Mouse (Mus musculus): ENCODE data around the gene Slc22a21.
A peak's percentile ranks its signal among the peaks of the same experiment; 100 is the strongest.
"Not testable (repeated sequence)": the region's sequence is repeated elsewhere in the genome, so short reads cannot be mapped to it uniquely, and the experiment has no call there.

The Slc22a21 gene

GRCm38 (mm10) chr11:54002147-54002760 lies 22.1 kb upstream of the Slc22a21 start:
- DNase-seq (ENCODE audit: low spot score in 2 of 2): peak; percentile 19 to 61

- no peak for DNase-seq (ENCODE audit: low spot score in 2 of 2)
Observed at GRCm38 (mm10) chr11:53997661-53998060, 17.5 kb upstream of the Slc22a21 start.

GRCm38 (mm10) chr11:53992264-53992663 lies 12.1 kb upstream of the Slc22a21 start:
- DNase-seq (ENCODE audit: low spot score in 2 of 2): no peak

GRCm38 (mm10) chr11:53989232-53989631 lies 9.1 kb upstream of the Slc22a21 start:
- no peak for DNase-seq (ENCODE audit: low spot score in 2 of 2)

- DNase-seq (ENCODE audit: low spot score in 2 of 2): no peak
Observed at GRCm38 (mm10) chr11:53988081-53988480, 7.9 kb upstream of the Slc22a21 start.

- no peak for DNase-seq (ENCODE audit: low spot score in 2 of 2)
Observed at GRCm38 (mm10) chr11:53981396-53981795, 1.3 kb upstream of the Slc22a21 start.

GRCm38 (mm10) chr11:53979456-53979787 lies 710 bp downstream of the Slc22a21 start:
- not testable (repeated sequence) for DNase-seq (ENCODE audit: low spot score in 2 of 2)

- no peak for DNase-seq (ENCODE audit: low spot score in 2 of 2)
Observed at GRCm38 (mm10) chr11:53977672-53978071, 2.5 kb downstream of the Slc22a21 start.

- no peak for DNase-seq (ENCODE audit: low spot score in 2 of 2)
Observed at GRCm38 (mm10) chr11:53975559-53975958, 4.6 kb downstream of the Slc22a21 start.

GRCm38 (mm10) chr11:53958984-53959383 lies 21.1 kb downstream of the Slc22a21 start:
- no peak for DNase-seq (ENCODE audit: low spot score in 2 of 2)

GRCm38 (mm10) chr11:53958176-53958575 lies 22.0 kb downstream of the Slc22a21 start:
- DNase-seq (ENCODE audit: low spot score in 2 of 2): not testable (repeated sequence)

- no peak for DNase-seq (ENCODE audit: low spot score in 2 of 2)
Observed at GRCm38 (mm10) chr11:53956636-53957035, 23.5 kb downstream of the Slc22a21 start.

GRCm38 (mm10) chr11:53954653-53955052 lies 25.5 kb downstream of the Slc22a21 start:
- DNase-seq (ENCODE audit: low spot score in 2 of 2): no peak

- DNase-seq (ENCODE audit: low spot score in 2 of 2): not testable (repeated sequence)
Observed at GRCm38 (mm10) chr11:53950133-53950532, 30.0 kb downstream of the Slc22a21 start.

- DNase-seq (ENCODE audit: low spot score in 2 of 2): not testable (repeated sequence)
Observed at GRCm38 (mm10) chr11:53931944-53932318, 48.2 kb downstream of the Slc22a21 start.

- DNase-seq (ENCODE audit: low spot score in 2 of 2): peak; percentile 19 to 37
Observed at GRCm38 (mm10) chr11:53931091-53931943, 48.8 kb downstream of the Slc22a21 start.

- no peak for DNase-seq (ENCODE audit: low spot score in 2 of 2)
Observed at GRCm38 (mm10) chr11:53929741-53930140, 50.4 kb downstream of the Slc22a21 start.

- no peak for DNase-seq (ENCODE audit: low spot score in 2 of 2)
Observed at GRCm38 (mm10) chr11:53928585-53928984, 51.5 kb downstream of the Slc22a21 start.

GRCm38 (mm10) chr11:53926303-53926702 lies 53.8 kb downstream of the Slc22a21 start:
- DNase-seq (ENCODE audit: low spot score in 2 of 2): no peak

GRCm38 (mm10) chr11:53918851-53919250 lies 61.3 kb downstream of the Slc22a21 start:
- DNase-seq (ENCODE audit: low spot score in 2 of 2): no peak

- no peak for DNase-seq (ENCODE audit: low spot score in 2 of 2)
Observed at GRCm38 (mm10) chr11:53911011-53911410, 69.1 kb downstream of the Slc22a21 start.

GRCm38 (mm10) chr11:53908686-53909085 lies 71.4 kb downstream of the Slc22a21 start:
- DNase-seq (ENCODE audit: low spot score in 2 of 2): no peak

GRCm38 (mm10) chr11:53904534-53904925 lies 75.6 kb downstream of the Slc22a21 start:
- DNase-seq (ENCODE audit: low spot score in 2 of 2): no peak

All from frontal cortex, postnatal 14 days (tissue).